Mouse (Mus musculus) retina, adult 2 months (tissue): ENCODE measurements at regions not wholly inside any gene's neighbourhood (a gene's known extent, or its start where the extent isn't known, plus 50 kb on each side); places are given as distances from the start of the nearest gene placed in this dataset.
A peak's percentile ranks its signal among the peaks of the same experiment; 100 is the strongest.
"Not testable (repeated sequence)": the region's sequence is repeated elsewhere in the genome, so short reads cannot be mapped to it uniquely, and the experiment has no call there.

Experiments
- DNase-seq: peaks from one replicate; pipeline ENCODE4 v3.0.0-alpha.2; 2012; ENCODE audit warnings: low read depth, low spot score

- DNase-seq, result not testable (repeated sequence)
These were observed 76.0 kb downstream of the Zfp97 start for GRCm38 (mm10) chr17:17197229-17197628.

GRCm38 (mm10) chr17:17229069-17229468, 107.9 kb downstream of the Zfp97 start:
- no peak for DNase-seq

GRCm38 (mm10) chr17:17234329-17235185, 113.3 kb downstream of the Zfp97 start:
- DNase-seq, result peak; percentile 96

- not testable (repeated sequence) for DNase-seq
These were observed 113.9 kb downstream of the Zfp97 start for GRCm38 (mm10) chr17:17235186-17235482.
